Mouse (Mus musculus): Measurements from ENCODE around the gene Rarres2. TPM values are rescaled to one million over a fixed set of nuclear protein-coding genes. Genes with fewer than 3 reads are reported as not detected.

Rarres2 gene
- total RNA-seq, 2 experiments from 2014 or later = 11.4 to 16.0 TPM

- Histone ChIP-seq H3K27ac (no peak overlapping the region), H3K4me3 (no peak overlapping the region)
- no peak for DNase-seq (ENCODE audit: low spot score in 2 of 2)
- no peak for TF ChIP-seq CTCF (conservative IDR thresholded peaks at IDR 0.05)
Measured at GRCm38 (mm10) chr6:48546858-48547257, 25.7 kb downstream of the Rarres2 start.

- Histone ChIP-seq H3K4me3 (no peak overlapping the region), H3K27ac (no peak overlapping the region)
- TF ChIP-seq CTCF (conservative IDR thresholded peaks at IDR 0.05) = peak; percentile 57
- DNase-seq (ENCODE audit: low spot score in 2 of 2) = peak in 1 of 2 experiments; percentile 41
Measured at GRCm38 (mm10) chr6:48546271-48546670, 26.3 kb downstream of the Rarres2 start.

GRCm38 (mm10) chr6:48545251-48545650 lies 27.3 kb downstream of the Rarres2 start:
- no peak overlapping the region for H3K27ac ChIP-seq
- TF ChIP-seq CTCF (conservative IDR thresholded peaks at IDR 0.05) = no peak
- no peak for DNase-seq (ENCODE audit: low spot score in 2 of 2)

GRCm38 (mm10) chr6:48542631-48543030 lies 30.0 kb downstream of the Rarres2 start:
- TF ChIP-seq CTCF (conservative IDR thresholded peaks at IDR 0.05) = no peak
- no peak overlapping the region for H3K27ac ChIP-seq
- no peak for DNase-seq (ENCODE audit: low spot score in 2 of 2)
- no peak overlapping the region for H3K4me3 ChIP-seq

More at GRCm38 (mm10) chr6:48545251-48545650, 27.3 kb downstream of the Rarres2 start:
- no peak overlapping the region for H3K4me3 ChIP-seq

GRCm38 (mm10) chr6:48541560-48542450 lies 30.8 kb downstream of the Rarres2 start:
- Histone ChIP-seq H3K4me3 (no peak overlapping the region), H3K27ac (peak overlapping the region; percentile 18; the same call in 1 of the 2 replicates)
- DNase-seq (ENCODE audit: low spot score in 2 of 2) = no peak
- TF ChIP-seq CTCF (conservative IDR thresholded peaks at IDR 0.05) = no peak

GRCm38 (mm10) chr6:48540721-48541120 lies 31.9 kb downstream of the Rarres2 start:
- no peak overlapping the region for H3K27ac ChIP-seq
- H3K4me3 ChIP-seq = no peak overlapping the region
- DNase-seq (ENCODE audit: low spot score in 2 of 2) = no peak
- no peak for TF ChIP-seq CTCF (conservative IDR thresholded peaks at IDR 0.05)

- Histone ChIP-seq H3K4me3 (no peak overlapping the region), H3K27ac (no peak overlapping the region)
- DNase-seq (ENCODE audit: low spot score in 2 of 2) = no peak
- no peak for TF ChIP-seq CTCF (conservative IDR thresholded peaks at IDR 0.05)
Measured at GRCm38 (mm10) chr6:48539860-48540259, 32.7 kb downstream of the Rarres2 start.

GRCm38 (mm10) chr6:48538841-48539737 lies 33.5 kb downstream of the Rarres2 start:
- Histone ChIP-seq H3K4me3 (peak overlapping the region; percentile 79), H3K27ac (peak overlapping the region; percentile 96)
- peak; percentile 80 to 90 for DNase-seq (ENCODE audit: low spot score in 2 of 2)
- peak; percentile 85 for TF ChIP-seq CTCF (conservative IDR thresholded peaks at IDR 0.05)

GRCm38 (mm10) chr6:48537105-48537954 lies 35.3 kb downstream of the Rarres2 start, which contains the start of gene Atp6v0e2:
Atp6v0e2 (plus strand) TSS chr6:48537615.
- 0 out of 2 replicates have a peak, but pooled peaks have one; percentile 14 for TF ChIP-seq CTCF (conservative IDR thresholded peaks at IDR 0.05)
- Histone ChIP-seq H3K27ac (peak within 1 kb of the TSS; percentile 96), H3K4me3 (peak within 1 kb of the TSS; percentile 79)
- peak; percentile 92 for DNase-seq (ENCODE audit: low spot score in 2 of 2)

GRCm38 (mm10) chr6:48536091-48536490 lies 36.5 kb downstream of the Rarres2 start:
- DNase-seq (ENCODE audit: low spot score in 2 of 2) = no peak
- Histone ChIP-seq H3K4me3 (no peak overlapping the region), H3K27ac (no peak overlapping the region)
- no peak for TF ChIP-seq CTCF (conservative IDR thresholded peaks at IDR 0.05)

GRCm38 (mm10) chr6:48534913-48535312 lies 37.7 kb downstream of the Rarres2 start:
- no peak overlapping the region for H3K4me3 ChIP-seq
- no peak for DNase-seq (ENCODE audit: low spot score in 2 of 2)
- H3K27ac ChIP-seq = no peak overlapping the region
- no peak for TF ChIP-seq CTCF (conservative IDR thresholded peaks at IDR 0.05)

GRCm38 (mm10) chr6:48533475-48533874 lies 39.1 kb downstream of the Rarres2 start:
- no peak overlapping the region for H3K27ac ChIP-seq
- no peak for TF ChIP-seq CTCF (conservative IDR thresholded peaks at IDR 0.05)
- DNase-seq (ENCODE audit: low spot score in 2 of 2) = no peak
- H3K4me3 ChIP-seq = no peak overlapping the region
